Mouse (Mus musculus) adrenal gland, postnatal 10 days (tissue): ENCODE measurements at regions not wholly inside any gene's neighbourhood (a gene's known extent, or its start where the extent isn't known, plus 50 kb on each side); places are given as distances from the start of the nearest gene placed in this dataset.

Experiments
- DNase-seq: peaks from one replicate; pipeline ENCODE4 v3.0.0; 2021; ENCODE audit warnings: mixed read lengths

GRCm38 (mm10) chr2:80717979-80718378 lies 100.9 kb downstream of the Nup35 start:
- DNase-seq = no peak

- DNase-seq = no peak
Measured at GRCm38 (mm10) chr2:80724085-80724484, 107.0 kb downstream of the Nup35 start.

- DNase-seq = no peak
Measured at GRCm38 (mm10) chr2:80731324-80731723, 114.3 kb downstream of the Nup35 start.

- no peak for DNase-seq
Measured at GRCm38 (mm10) chr2:80746737-80747136, 129.7 kb downstream of the Nup35 start.

GRCm38 (mm10) chr2:80762013-80762612 lies 145.1 kb downstream of the Nup35 start:
- DNase-seq = peak; percentile 45

GRCm38 (mm10) chr2:80771176-80771575 lies 154.1 kb downstream of the Nup35 start:
- no peak for DNase-seq

GRCm38 (mm10) chr2:80772455-80772854 lies 155.4 kb downstream of the Nup35 start:
- no peak for DNase-seq

- no peak for DNase-seq
Measured at GRCm38 (mm10) chr2:80786370-80786769, 169.3 kb downstream of the Nup35 start.

- DNase-seq = peak; percentile 8
Measured at GRCm38 (mm10) chr2:80793345-80794147, 176.5 kb downstream of the Nup35 start.

GRCm38 (mm10) chr2:80794148-80794507 lies 177.1 kb downstream of the Nup35 start:
- no peak for DNase-seq

- no peak for DNase-seq
Measured at GRCm38 (mm10) chr2:80819268-80819667, 202.2 kb downstream of the Nup35 start.

GRCm38 (mm10) chr2:80851056-80851455 lies 234.0 kb downstream of the Nup35 start:
- DNase-seq = no peak

GRCm38 (mm10) chr2:80855214-80855613 lies 238.2 kb downstream of the Nup35 start:
- DNase-seq = no peak

- no peak for DNase-seq
Measured at GRCm38 (mm10) chr2:80870046-80870445, 253.0 kb downstream of the Nup35 start.

GRCm38 (mm10) chr2:80870458-80870857 lies 253.4 kb downstream of the Nup35 start:
- no peak for DNase-seq

GRCm38 (mm10) chr2:80871356-80871755 lies 254.3 kb downstream of the Nup35 start:
- no peak for DNase-seq

GRCm38 (mm10) chr2:80878437-80878836 lies 261.4 kb downstream of the Nup35 start:
- DNase-seq = no peak

GRCm38 (mm10) chr2:80884231-80884630 lies 267.2 kb downstream of the Nup35 start:
- no peak for DNase-seq

GRCm38 (mm10) chr2:80902050-80902449 lies 285.0 kb downstream of the Nup35 start:
- no peak for DNase-seq

GRCm38 (mm10) chr2:80913478-80913877 lies 296.4 kb downstream of the Nup35 start:
- DNase-seq = no peak

GRCm38 (mm10) chr2:80945521-80945920 lies 328.5 kb downstream of the Nup35 start:
- DNase-seq = no peak

- DNase-seq = no peak
Measured at GRCm38 (mm10) chr2:80966766-80967165, 349.7 kb downstream of the Nup35 start.

- DNase-seq = no peak
Measured at GRCm38 (mm10) chr2:80967260-80967659, 350.2 kb downstream of the Nup35 start.

GRCm38 (mm10) chr2:80969354-80969753 lies 352.3 kb downstream of the Nup35 start:
- peak; percentile 15 for DNase-seq
